Mouse (Mus musculus) embryonic facial prominence, embryonic 11.5 days (tissue): ENCODE results near the gene Zfp609. TPM values are rescaled to one million over a fixed set of nuclear protein-coding genes. Genes with fewer than 3 reads are reported as not detected.

Source experiments
- ATAC-seq: fragments of 200-750 bp; cut with Nextera tagmentation; replicated peaks from 2 replicates; pipeline ENCODE4 v1.8.0; 2017; ENCODE audit warnings: low read depth; ENCODE audit not compliant: insufficient number of reproducible peaks, low FRiP score, low TSS enrichment
- DNase-seq: peaks from one replicate; pipeline ENCODE4 v3.0.0-alpha.2; 2015; ENCODE audit warnings: low spot score
- H3K27ac ChIP-seq: fragments of 300-500 bp; sonication (generic); replicated peaks from 2 replicates; pipeline ENCODE4 v1.5.1; 2014; ENCODE audit warnings: mild to moderate bottlenecking, low read depth, low read length, control low read depth
- H3K27me3 ChIP-seq: fragments of 300-500 bp; sonication (generic); 2 replicates; pipeline ENCODE4 v1.6.1; 2014; ENCODE audit warnings: mild to moderate bottlenecking, low read length, moderate library complexity, mixed read lengths; ENCODE audit not compliant: control insufficient read depth, insufficient read depth
- H3K36me3 ChIP-seq: fragments of 300-500 bp; sonication (generic); replicated peaks from 2 replicates; pipeline ENCODE4 v1.6.1; 2014; ENCODE audit warnings: low read depth, mild to moderate bottlenecking, low read length, moderate library complexity, mixed read lengths; ENCODE audit not compliant: control insufficient read depth, insufficient read depth
- H3K4me1 ChIP-seq: fragments of 300-500 bp; sonication (generic); 2 replicates; pipeline ENCODE4 v1.6.1; 2014; ENCODE audit warnings: low read length, mixed read lengths; ENCODE audit not compliant: control insufficient read depth, insufficient read depth
- H3K4me2 ChIP-seq: fragments of 300-500 bp; sonication (generic); 2 replicates; pipeline ENCODE4 v1.6.1; 2014; ENCODE audit warnings: low read depth, mild to moderate bottlenecking, control low read depth, low read length, moderate library complexity
- H3K4me3 ChIP-seq: fragments of 300-500 bp; sonication (generic); 2 replicates; pipeline ENCODE4 v1.5.1; 2014; ENCODE audit warnings: low read depth, low read length, control low read depth
- H3K9ac ChIP-seq: fragments of 300-500 bp; sonication (generic); replicated peaks from 2 replicates; pipeline ENCODE4 v1.6.1; 2014; ENCODE audit warnings: mild to moderate bottlenecking, control low read depth, low read length
- H3K9me3 ChIP-seq: fragments of 300-500 bp; sonication (generic); replicated peaks from 2 replicates; pipeline ENCODE4 v1.6.1; 2016; ENCODE audit warnings: mild to moderate bottlenecking, low read length, inconsistent platforms, mixed read lengths; ENCODE audit not compliant: control insufficient read depth
- WGBS: fragments of 180-500 bp; shearing (Covaris S2); extraction: QIAGEN DNeasy Blood & Tissue Kit; methylation state at CpG from one replicate; pipeline ENCODE4 v1.1.7; 2014; 5-methylcytosine and 5-hydroxymethylcytosine counted together
- polyA plus RNA-seq: library from polyadenylated mRNA; unstranded; fragments of >200 nt; fragmentation: Nextera tagmentation; extraction: Ambion mirVana; gene quantifications from 2 replicates; pipeline ENCODE4 v1.2.1, GENCODE M21; 2014

The Zfp609 gene
- polyA plus RNA-seq, 1 experiment from 2014 or later, result 5.4 TPM

DNA sequence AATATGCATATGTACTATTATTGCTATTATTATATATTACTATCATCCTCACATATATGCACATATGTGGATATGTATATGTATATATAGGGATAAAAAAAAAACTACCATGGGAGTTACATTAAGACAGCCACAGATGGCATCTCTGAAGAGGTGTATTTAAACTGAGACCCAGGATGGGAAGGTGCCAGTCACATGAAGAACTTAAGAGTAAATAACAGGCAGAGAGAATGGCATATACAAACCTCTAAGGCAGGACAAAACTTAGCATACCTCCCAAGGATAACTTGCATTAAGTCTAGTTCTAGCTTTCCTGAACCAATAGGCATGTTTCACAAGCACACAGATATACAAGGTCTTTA lies 83.6 kb downstream of the Zfp609 start:
- Histone ChIP-seq H3K36me3 (no peaks in the 10 kb centered on the region), H3K27ac (no peak overlapping the region), H3K4me2 (no peak overlapping the region), H3K9ac (no peak overlapping the region), H3K4me1 (no peaks in the 10 kb centered on the region; the same call in 1 of the 2 replicates), H3K4me3 (no peak overlapping the region), H3K27me3 (no peaks in the 10 kb centered on the region), H3K9me3 (no peaks in the 10 kb centered on the region)
- DNase-seq (no peak), ATAC-seq (no peak)

DNA sequence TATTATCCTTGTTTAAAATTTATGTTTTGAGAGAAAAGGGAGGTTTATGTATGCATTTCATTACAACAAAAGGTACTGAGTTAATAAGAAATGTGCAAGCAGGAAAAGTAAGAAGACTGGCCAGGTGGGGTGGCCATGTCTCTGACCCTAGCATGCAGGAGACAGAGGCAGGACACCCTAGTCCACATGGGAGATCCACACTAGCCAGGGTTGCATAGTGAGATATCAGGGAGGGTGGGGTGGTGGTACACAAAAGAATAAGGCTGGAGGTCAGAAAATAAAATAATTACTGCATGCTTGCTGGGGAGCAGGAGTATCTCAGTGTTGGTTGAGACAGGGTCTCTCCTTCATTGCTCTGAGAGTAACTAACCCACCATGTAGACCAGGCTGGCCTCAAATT lies 84.0 kb downstream of the Zfp609 start:
- no peak overlapping the region for H3K27ac ChIP-seq
- no peak for DNase-seq
- no peaks in the 10 kb centered on the region for H3K36me3 ChIP-seq
- no peak overlapping the region for H3K4me3 ChIP-seq
- no peaks in the 10 kb centered on the region for H3K27me3 ChIP-seq
- no peak for ATAC-seq
- no peaks in the 10 kb centered on the region for H3K9me3 ChIP-seq
- no peaks in the 10 kb centered on the region; the same call in 1 of the 2 replicates for H3K4me1 ChIP-seq
- H3K9ac ChIP-seq, result no peak overlapping the region
- no peak overlapping the region for H3K4me2 ChIP-seq

DNA sequence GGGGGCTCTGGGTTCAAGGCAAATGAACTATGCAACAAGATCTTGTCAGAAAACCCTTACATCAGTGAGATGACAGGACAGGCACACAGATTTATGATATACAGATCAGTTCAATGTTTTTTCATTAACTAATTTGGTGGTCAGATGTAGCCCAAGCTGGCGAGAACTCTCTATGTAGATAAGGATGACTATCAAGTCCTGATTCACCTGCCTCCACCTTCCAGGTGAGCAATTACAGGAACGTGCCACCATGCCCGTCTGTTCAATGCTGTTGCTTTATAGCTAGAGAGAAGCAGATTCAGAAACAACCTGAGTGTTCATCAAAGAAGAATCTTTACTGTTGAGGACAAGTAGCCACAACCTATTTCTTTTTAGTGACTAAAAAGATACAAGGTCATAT lies 84.6 kb downstream of the Zfp609 start:
- WGBS, result 95% methylated on average over 3 of the region's 3 CpGs
- no peak for DNase-seq
- Histone ChIP-seq H3K9me3 (no peaks in the 10 kb centered on the region), H3K27me3 (no peaks in the 10 kb centered on the region), H3K4me3 (no peak overlapping the region), H3K27ac (no peak overlapping the region), H3K4me1 (no peaks in the 10 kb centered on the region; the same call in 1 of the 2 replicates), H3K4me2 (no peak overlapping the region), H3K36me3 (no peaks in the 10 kb centered on the region), H3K9ac (no peak overlapping the region)
- no peak for ATAC-seq

- no peak for DNase-seq
- no peaks in the 10 kb centered on the region for H3K27me3 ChIP-seq
- H3K9me3 ChIP-seq, result no peaks in the 10 kb centered on the region
- H3K27ac ChIP-seq, result no peak overlapping the region
- H3K4me2 ChIP-seq, result no peak overlapping the region
- no peaks in the 10 kb centered on the region for H3K36me3 ChIP-seq
- no peak overlapping the region for H3K9ac ChIP-seq
- H3K4me1 ChIP-seq, result no peaks in the 10 kb centered on the region; the same call in 1 of the 2 replicates
- 92% methylated on average over 14 of the region's 14 CpGs for WGBS
- ATAC-seq, result no peak
- H3K4me3 ChIP-seq, result no peak overlapping the region
These were observed 86.1 kb downstream of the Zfp609 start for GRCm38 (mm10) chr9:65741066-65741852.

- Histone ChIP-seq H3K9ac (no peak overlapping the region), H3K4me2 (no peak overlapping the region), H3K27ac (no peak overlapping the region), H3K27me3 (no peaks in the 10 kb centered on the region), H3K4me3 (no peak overlapping the region), H3K4me1 (no peaks in the 10 kb centered on the region), H3K36me3 (no peaks in the 10 kb centered on the region), H3K9me3 (no peaks in the 10 kb centered on the region)
- DNase-seq, result no peak
- 96% methylated on average over 3 of the region's 3 CpGs for WGBS
- ATAC-seq, result no peak
These were observed 92.4 kb downstream of the Zfp609 start for GRCm38 (mm10) chr9:65734931-65735330.

DNA sequence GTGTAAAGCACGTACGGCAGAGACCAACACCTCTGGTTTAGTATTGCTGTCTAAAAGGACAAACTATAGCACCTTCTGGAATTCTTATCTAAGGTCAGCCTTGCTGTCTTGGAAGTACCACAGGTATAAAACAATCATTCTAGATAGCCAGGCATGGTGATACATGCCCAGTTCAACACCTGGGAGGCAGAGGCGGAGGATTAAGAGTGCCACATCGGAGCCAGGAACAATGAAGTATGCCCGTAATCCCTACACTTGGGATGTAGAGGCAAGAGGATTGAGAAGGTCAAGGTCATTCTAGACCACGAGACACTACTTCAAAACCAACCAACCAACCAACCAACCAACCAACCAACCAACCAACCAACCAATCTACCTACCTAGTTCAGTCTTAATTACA lies 98.8 kb downstream of the Zfp609 start:
- Histone ChIP-seq H3K4me3 (no peak overlapping the region), H3K27me3 (no peaks in the 10 kb centered on the region), H3K27ac (no peak overlapping the region), H3K9me3 (no peaks in the 10 kb centered on the region), H3K36me3 (no peaks in the 10 kb centered on the region), H3K4me1 (no peaks in the 10 kb centered on the region), H3K9ac (no peak overlapping the region), H3K4me2 (no peak overlapping the region)
- 97% methylated on average over 6 of the region's 6 CpGs for WGBS
- DNase-seq (no peak), ATAC-seq (no peak)

GRCm38 (mm10) chr9:65727491-65727890 lies 99.9 kb downstream of the Zfp609 start:
- no peak for DNase-seq
- no peak overlapping the region for H3K4me3 ChIP-seq
- H3K27me3 ChIP-seq, result no peaks in the 10 kb centered on the region
- H3K27ac ChIP-seq, result no peak overlapping the region
- no peak for ATAC-seq
- no peaks in the 10 kb centered on the region for H3K9me3 ChIP-seq
- H3K9ac ChIP-seq, result no peak overlapping the region
- 90% methylated on average over 4 of the region's 4 CpGs for WGBS
- H3K4me1 ChIP-seq, result no peaks in the 10 kb centered on the region
- no peak overlapping the region for H3K4me2 ChIP-seq
- no peaks in the 10 kb centered on the region for H3K36me3 ChIP-seq

DNA sequence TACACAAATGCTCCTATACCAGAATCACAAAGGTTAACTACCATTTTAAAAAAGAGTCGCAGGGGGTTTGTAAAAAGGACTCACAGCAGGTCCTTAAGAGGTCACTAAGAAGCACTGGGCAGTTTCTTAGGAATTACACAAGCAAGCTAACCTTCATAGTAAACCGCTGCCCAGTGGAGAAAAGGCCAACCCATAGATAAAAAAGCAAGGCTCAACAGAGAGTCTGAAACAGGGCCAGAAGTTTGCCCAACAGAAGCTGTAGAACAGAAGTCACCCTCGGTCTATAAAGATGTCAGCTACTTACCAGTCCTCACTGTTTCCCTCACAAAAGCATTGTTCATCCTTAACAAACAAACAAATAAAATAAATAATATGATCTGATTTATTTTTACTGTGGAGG lies 100.9 kb downstream of the Zfp609 start:
- Histone ChIP-seq H3K9ac (no peak overlapping the region), H3K27me3 (no peaks in the 10 kb centered on the region), H3K27ac (no peak overlapping the region), H3K4me2 (no peak overlapping the region), H3K4me3 (no peak overlapping the region), H3K9me3 (no peaks in the 10 kb centered on the region), H3K36me3 (no peaks in the 10 kb centered on the region), H3K4me1 (no peaks in the 10 kb centered on the region)
- DNase-seq (no peak), ATAC-seq (no peak)
- 89% methylated on average over 3 of the region's 3 CpGs for WGBS
